Mouse (Mus musculus) stomach, postnatal 0 days (tissue): ENCODE measurements around the gene Ier5l. TPM values are rescaled to one million over a fixed set of nuclear protein-coding genes. Genes with fewer than 3 reads are reported as not detected.

ENCODE experiments used
- ATAC-seq: fragments of 200-750 bp; cut with Nextera tagmentation; 2 replicates; pipeline ENCODE4 v1.8.0; 2017; ENCODE audit not compliant: low FRiP score, low TSS enrichment
- DNase-seq: peaks from one replicate; pipeline ENCODE4 v3.0.0-alpha.2; 2016; ENCODE audit warnings: low spot score
- H3K27ac ChIP-seq: fragments of 300-500 bp; sonication (generic); replicated peaks from 2 replicates; pipeline ENCODE4 v1.5.1; 2014; ENCODE audit warnings: mild to moderate bottlenecking, control low read depth
- H3K27me3 ChIP-seq: fragments of 300-500 bp; sonication (generic); 2 replicates; pipeline ENCODE4 v1.6.1; 2014; ENCODE audit warnings: low read length; ENCODE audit not compliant: control insufficient read depth, insufficient read depth
- H3K36me3 ChIP-seq: fragments of 300-500 bp; sonication (generic); 2 replicates; pipeline ENCODE4 v1.6.1; 2014; ENCODE audit warnings: low read length, mixed read lengths; ENCODE audit not compliant: control insufficient read depth, insufficient read depth
- H3K4me1 ChIP-seq: fragments of 300-500 bp; sonication (generic); replicated peaks from 2 replicates; pipeline ENCODE4 v1.6.1; 2014; ENCODE audit warnings: antibody characterized with exemption; ENCODE audit not compliant: control insufficient read depth, insufficient read depth
- H3K4me2 ChIP-seq: fragments of 300-500 bp; sonication (generic); replicated peaks from 2 replicates; pipeline ENCODE4 v1.6.1; 2014; ENCODE audit warnings: low read depth, mild to moderate bottlenecking, control low read depth, moderate library complexity
- H3K4me3 ChIP-seq: fragments of 300-500 bp; sonication (generic); 2 replicates; pipeline ENCODE4 v1.5.1; 2014; ENCODE audit warnings: low read depth, low read length, control low read depth
- H3K9ac ChIP-seq: fragments of 300-500 bp; sonication (generic); 2 replicates; pipeline ENCODE4 v1.6.1; 2014; ENCODE audit warnings: mild to moderate bottlenecking, low read length, control low read depth, mixed read lengths
- H3K9me3 ChIP-seq: fragments of 300-500 bp; sonication (generic); 2 replicates; pipeline ENCODE4 v1.6.1; 2016; ENCODE audit warnings: low read length; ENCODE audit not compliant: control insufficient read depth
- CTCF ChIP-seq: IDR thresholded peaks from 2 replicates; pipeline ENCODE4 v1.5.1; 2016; ENCODE audit warnings: antibody characterized with exemption, low read depth, mild to moderate bottlenecking, moderate library complexity
- EP300 ChIP-seq: optimal IDR thresholded peaks from 2 replicates; pipeline ENCODE3; 2016; ENCODE audit warnings: antibody characterized with exemption
- WGBS: fragments of 180-500 bp; shearing (Covaris S2); extraction: QIAGEN DNeasy Blood & Tissue Kit; methylation state at CpG from one replicate; pipeline ENCODE4 v1.1.7; 2014; 5-methylcytosine and 5-hydroxymethylcytosine counted together
- polyA plus RNA-seq: library from polyadenylated mRNA; unstranded; fragments of >200 nt; fragmentation: Nextera tagmentation; extraction: Ambion mirVana; gene quantifications from 2 replicates; pipeline ENCODE4 v1.2.1, GENCODE M21; 2015

Gene Ier5l
- polyA plus RNA-seq, 1 experiment from 2014 or later: 1.8 TPM

DNA sequence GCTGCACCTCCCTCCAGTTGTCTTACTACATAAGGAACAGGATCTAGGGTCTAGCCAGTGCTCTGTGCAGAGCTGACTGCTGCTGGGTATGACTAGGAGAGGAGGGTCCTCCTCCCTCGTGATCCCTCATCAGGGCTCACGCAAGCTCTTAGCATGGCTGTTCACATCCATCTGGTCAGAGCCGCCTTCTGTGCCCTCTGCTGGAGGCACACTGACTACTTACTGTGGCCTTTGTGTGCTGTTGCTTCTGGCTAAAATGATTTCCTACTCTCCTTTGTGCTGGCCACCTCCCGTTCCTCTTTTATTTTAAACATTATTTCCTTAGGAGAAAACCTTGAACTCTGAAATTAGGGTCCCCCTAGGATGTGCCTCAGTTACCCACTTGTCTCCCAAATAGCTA, 37.2 kb downstream of the Ier5l start:
- no peak overlapping the region for H3K27ac ChIP-seq
- no peak overlapping the region for H3K9ac ChIP-seq
- TF ChIP-seq EP300 (no peak), CTCF (no peak)
- WGBS: 83% methylated on average over 4 of the region's 4 CpGs
- DNase-seq: no peak
- peaks cover 3% of the 10 kb centered on the region; the same call in 1 of the 2 replicates for H3K4me1 ChIP-seq
- H3K27me3 ChIP-seq: no peaks in the 10 kb centered on the region
- no peak for ATAC-seq
- peaks cover 35% of the 10 kb centered on the region; the same call in 1 of the 2 replicates for H3K36me3 ChIP-seq
- no peaks in the 10 kb centered on the region for H3K9me3 ChIP-seq
- no peak overlapping the region for H3K4me2 ChIP-seq
- H3K4me3 ChIP-seq: no peak overlapping the region

- ATAC-seq: no peak
- peaks cover 40% of the 10 kb centered on the region; the same call in 1 of the 2 replicates for H3K36me3 ChIP-seq
Measured at GRCm38 (mm10) chr2:30436156-30436545, 37.9 kb downstream of the Ier5l start.

DNA sequence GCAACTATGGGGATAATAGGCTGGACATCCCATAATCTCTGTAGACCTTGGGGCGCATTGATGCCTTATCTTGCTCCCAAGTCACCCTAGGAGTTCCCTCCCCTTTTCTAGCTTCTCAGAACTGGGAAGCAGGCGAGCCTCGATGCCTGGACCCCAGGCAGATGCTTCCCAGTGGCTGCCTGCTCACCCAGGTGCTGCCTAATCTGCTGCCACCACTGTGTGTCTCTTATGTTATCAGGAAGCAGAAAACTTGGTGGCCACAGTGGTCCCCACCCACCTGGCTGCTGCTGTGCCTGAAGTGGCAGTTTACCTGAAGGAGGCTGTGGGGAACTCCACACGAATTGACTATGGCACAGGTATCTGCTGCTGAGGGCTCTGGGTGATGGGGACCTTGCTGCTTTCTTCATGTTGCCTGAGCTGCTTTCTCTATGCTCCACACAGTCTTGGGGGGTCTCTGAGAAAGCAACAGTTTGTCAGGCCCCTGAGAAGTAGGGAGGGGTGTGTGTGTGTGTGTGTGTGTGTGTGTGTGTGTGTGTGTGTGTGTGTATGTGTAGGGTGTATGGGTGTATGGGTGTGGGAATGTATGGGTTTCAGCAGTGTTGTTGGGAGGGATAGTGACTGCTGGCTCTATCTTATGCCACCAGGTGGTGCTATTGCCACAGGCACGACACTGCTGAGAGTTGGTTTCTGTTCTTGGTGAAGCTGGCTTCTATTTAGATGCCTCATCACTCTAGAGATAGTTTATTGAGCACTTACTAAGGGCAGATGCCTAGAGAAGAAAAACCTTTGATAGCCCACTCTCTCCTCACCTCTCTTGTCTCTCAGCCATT, 38.5 kb downstream of the Ier5l start:
- H3K27ac ChIP-seq: no peak overlapping the region
- no peaks in the 10 kb centered on the region for H3K9me3 ChIP-seq
- DNase-seq (peak; percentile 70), ATAC-seq (peak; percentile 76)
- H3K4me1 ChIP-seq: no peaks in the 10 kb centered on the region
- no peak overlapping the region for H3K4me3 ChIP-seq
- H3K36me3 ChIP-seq: peaks cover 42% of the 10 kb centered on the region; the same call in 1 of the 2 replicates
- H3K27me3 ChIP-seq: no peaks in the 10 kb centered on the region
- no peak overlapping the region for H3K4me2 ChIP-seq
- WGBS: 41% methylated on average over 5 of the region's 5 CpGs
- TF ChIP-seq EP300: no peak
- TF ChIP-seq CTCF: peak; percentile 93
- H3K9ac ChIP-seq: no peak overlapping the region

More at GRCm38 (mm10) chr2:30436156-30436545, 37.9 kb downstream of the Ier5l start:
- no peaks in the 10 kb centered on the region for H3K27me3 ChIP-seq
- no peaks in the 10 kb centered on the region for H3K9me3 ChIP-seq
- WGBS: 59% methylated on average over 5 of the region's 5 CpGs
- H3K4me3 ChIP-seq: no peak overlapping the region
- TF ChIP-seq EP300 (no peak), CTCF (peak; percentile 60)
- 0 out of 2 replicates have a peak overlapping the region, but pooled peaks have one; percentile 13 for H3K27ac ChIP-seq
- peak; percentile 75 for DNase-seq
- no peak overlapping the region for H3K9ac ChIP-seq
- H3K4me2 ChIP-seq: no peak overlapping the region
- H3K4me1 ChIP-seq: no peaks in the 10 kb centered on the region

GRCm38 (mm10) chr2:30429156-30429555, 44.9 kb downstream of the Ier5l start:
- Histone ChIP-seq H3K27me3 (no peaks in the 10 kb centered on the region), H3K4me3 (no peak overlapping the region), H3K27ac (no peak overlapping the region), H3K9me3 (no peaks in the 10 kb centered on the region), H3K4me1 (no peaks in the 10 kb centered on the region), H3K36me3 (peaks cover 39% of the 10 kb centered on the region), H3K9ac (no peak overlapping the region), H3K4me2 (no peak overlapping the region)
- TF ChIP-seq CTCF (no peak), EP300 (no peak)
- DNase-seq (no peak), ATAC-seq (no peak)

Other genes starting within 250 kb of the Ier5l start
- gene Lrrc8a, start 236.5 kb downstream of the Ier5l start, polyA plus RNA-seq: 30.3 and 31.7 TPM in 2 replicates
- gene Gm28035, start 233.7 kb downstream of the Ier5l start, polyA plus RNA-seq: 0.05 and 0.11 TPM in 2 replicates
- gene Phyhd1, start 208.0 kb downstream of the Ier5l start, polyA plus RNA-seq: 5.8 and 7.1 TPM in 2 replicates
- not detected in 2 replicates for gene Gm28038, start 193.2 kb downstream of the Ier5l start, polyA plus RNA-seq
- 21.1 and 21.9 TPM in 2 replicates for gene Dolk, start 187.9 kb downstream of the Ier5l start, polyA plus RNA-seq
- gene Nup188, start 187.8 kb downstream of the Ier5l start, polyA plus RNA-seq: 8.5 and 9.9 TPM in 2 replicates
- 84.9 and 102 TPM in 2 replicates for gene Sh3glb2, start 114.9 kb downstream of the Ier5l start, polyA plus RNA-seq
- gene Miga2, start 110.0 kb downstream of the Ier5l start, polyA plus RNA-seq: 16.8 and 17.8 TPM in 2 replicates
- gene Dolpp1, start 82.0 kb downstream of the Ier5l start, polyA plus RNA-seq: 29.8 and 32.9 TPM in 2 replicates
- gene Crat, start 58.4 kb downstream of the Ier5l start, polyA plus RNA-seq: 22.0 and 25.9 TPM in 2 replicates
- 76.6 and 79.6 TPM in 2 replicates for gene Ptpa, start 58.2 kb downstream of the Ier5l start, polyA plus RNA-seq
- 0.57 and 0.63 TPM in 2 replicates for gene Cstad, start 120.8 kb upstream of the Ier5l start, polyA plus RNA-seq